Mouse (Mus musculus) testis, adult 2 months (tissue): ENCODE results near the gene Sdk2.

ENCODE experiments used
- CTCF ChIP-seq: fragments of 200-500 bp; IDR thresholded peaks from 2 replicates; pipeline ENCODE4 v1.5.1; 2012; ENCODE audit warnings: low read depth, mild to moderate bottlenecking, inconsistent platforms, low read length, moderate library complexity; ENCODE audit not compliant: control insufficient read depth, insufficient read depth, insufficient replicate concordance
- POLR2A ChIP-seq: fragments of 200-500 bp; IDR thresholded peaks from 2 replicates; pipeline ENCODE4 v1.6.1; 2012; ENCODE audit warnings: low read depth, mild to moderate bottlenecking, inconsistent platforms, low read length, moderate library complexity; ENCODE audit not compliant: control insufficient read depth

DNA sequence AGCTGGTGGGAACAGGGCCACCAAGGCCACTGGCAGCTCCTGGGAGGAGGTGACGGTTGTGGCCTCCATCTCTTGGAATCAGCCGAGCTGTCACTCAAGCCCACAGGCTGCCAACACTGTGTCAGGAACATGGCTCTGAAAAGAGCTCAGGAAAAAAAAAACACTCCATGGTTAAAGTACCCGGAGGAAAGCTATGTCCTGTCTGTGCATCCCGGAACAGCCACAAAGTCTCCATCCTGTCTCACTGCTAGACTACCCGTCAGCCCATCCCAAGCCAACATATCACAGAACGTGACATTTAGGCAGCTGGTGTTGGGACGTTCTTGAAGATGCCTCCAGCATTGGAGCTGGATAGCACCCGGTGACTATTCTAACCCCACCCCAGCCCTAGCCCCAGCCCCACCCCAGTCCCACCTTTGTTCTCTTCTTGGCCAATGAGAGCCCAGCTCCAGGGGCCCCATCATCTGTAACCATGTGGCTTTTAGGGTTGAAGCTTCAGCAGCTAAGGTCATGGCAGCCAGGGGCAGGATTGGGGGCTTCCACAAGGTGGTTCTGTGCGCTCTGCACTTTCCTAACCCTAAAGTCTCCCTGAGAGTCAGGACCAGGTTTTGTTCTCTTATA is 263.4 kb downstream of the Sdk2 start:
- TF ChIP-seq CTCF = no peak
- TF ChIP-seq POLR2A = no peak
